Mouse (Mus musculus): ENCODE measurements around the gene Sar1a. TPM values are rescaled to one million over a fixed set of nuclear protein-coding genes. Genes with fewer than 3 reads are reported as not detected.

Gene Sar1a
- polyA plus RNA-seq, 1 experiment from 2014 or later = 166 TPM

DNA sequence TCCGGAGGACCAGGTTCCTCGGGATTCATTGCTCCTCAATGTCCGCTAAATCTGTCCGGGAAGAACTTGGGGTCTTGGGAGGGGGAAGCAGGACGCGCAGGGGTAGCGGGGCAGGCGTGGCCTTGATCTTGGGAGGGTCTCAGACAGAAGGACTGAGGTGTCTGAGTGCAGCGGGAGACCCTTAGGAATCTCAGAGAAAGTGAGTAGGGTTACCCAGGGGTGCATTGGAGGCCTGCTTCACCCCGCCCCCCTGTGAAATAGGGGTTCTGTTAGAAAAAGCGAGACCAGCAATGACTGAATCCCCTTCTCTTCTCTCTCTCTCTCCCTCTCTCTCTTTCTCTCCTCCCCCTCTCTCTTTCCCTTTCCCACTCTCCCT lies 35.4 kb downstream of the Sar1a start:
- no peak for ATAC-seq (replicated peaks; ENCODE audit: low FRiP score)
- 5% methylated on average over 11 of the region's 11 CpGs for WGBS
- H3K4me3 ChIP-seq (ENCODE audit: low read depth, low read length) = peak overlapping the region; percentile 56
- H3K9ac ChIP-seq (ENCODE audit: low read depth, low read length) = peak overlapping the region; percentile 39
- no peaks in the 10 kb centered on the region for H3K36me3 ChIP-seq (ENCODE audit: control insufficient read depth, insufficient read depth, low read length)
- no peaks in the 10 kb centered on the region for H3K27me3 ChIP-seq (replicated peaks; ENCODE audit: control insufficient read depth, insufficient read depth, low read length)
- H3K4me2 ChIP-seq = peak overlapping the region; percentile 87
- no peak for DNase-seq (ENCODE audit: low spot score)
- no peaks in the 10 kb centered on the region for H3K9me3 ChIP-seq (ENCODE audit: control insufficient read depth, low read length)
- peaks cover 5% of the 10 kb centered on the region; the same call in 1 of the 2 replicates for H3K4me1 ChIP-seq (replicated peaks; ENCODE audit: control insufficient read depth, insufficient read depth, low read length)
- no peak overlapping the region for H3K27ac ChIP-seq (ENCODE audit: low read depth, low read length)

- H3K9me3 ChIP-seq (ENCODE audit: control insufficient read depth, low read length) = no peaks in the 10 kb centered on the region
- H3K9ac ChIP-seq (ENCODE audit: low read depth, low read length) = no peak overlapping the region
- 71% methylated on average over 7 of the region's 7 CpGs for WGBS
- H3K4me1 ChIP-seq (replicated peaks; ENCODE audit: control insufficient read depth, insufficient read depth, low read length) = peaks cover 5% of the 10 kb centered on the region; the same call in 1 of the 2 replicates
- peak overlapping the region; percentile 87 for H3K4me2 ChIP-seq
- DNase-seq (ENCODE audit: low spot score) (no peak), ATAC-seq (replicated peaks; ENCODE audit: low FRiP score) (no peak)
- H3K27me3 ChIP-seq (replicated peaks; ENCODE audit: control insufficient read depth, insufficient read depth, low read length) = no peaks in the 10 kb centered on the region
- H3K36me3 ChIP-seq (ENCODE audit: control insufficient read depth, insufficient read depth, low read length) = no peaks in the 10 kb centered on the region
- no peak overlapping the region for H3K27ac ChIP-seq (ENCODE audit: low read depth, low read length)
- peak overlapping the region; percentile 56 for H3K4me3 ChIP-seq (ENCODE audit: low read depth, low read length)
Measured at GRCm38 (mm10) chr10:61715996-61716864, 36.1 kb downstream of the Sar1a start.

DNA sequence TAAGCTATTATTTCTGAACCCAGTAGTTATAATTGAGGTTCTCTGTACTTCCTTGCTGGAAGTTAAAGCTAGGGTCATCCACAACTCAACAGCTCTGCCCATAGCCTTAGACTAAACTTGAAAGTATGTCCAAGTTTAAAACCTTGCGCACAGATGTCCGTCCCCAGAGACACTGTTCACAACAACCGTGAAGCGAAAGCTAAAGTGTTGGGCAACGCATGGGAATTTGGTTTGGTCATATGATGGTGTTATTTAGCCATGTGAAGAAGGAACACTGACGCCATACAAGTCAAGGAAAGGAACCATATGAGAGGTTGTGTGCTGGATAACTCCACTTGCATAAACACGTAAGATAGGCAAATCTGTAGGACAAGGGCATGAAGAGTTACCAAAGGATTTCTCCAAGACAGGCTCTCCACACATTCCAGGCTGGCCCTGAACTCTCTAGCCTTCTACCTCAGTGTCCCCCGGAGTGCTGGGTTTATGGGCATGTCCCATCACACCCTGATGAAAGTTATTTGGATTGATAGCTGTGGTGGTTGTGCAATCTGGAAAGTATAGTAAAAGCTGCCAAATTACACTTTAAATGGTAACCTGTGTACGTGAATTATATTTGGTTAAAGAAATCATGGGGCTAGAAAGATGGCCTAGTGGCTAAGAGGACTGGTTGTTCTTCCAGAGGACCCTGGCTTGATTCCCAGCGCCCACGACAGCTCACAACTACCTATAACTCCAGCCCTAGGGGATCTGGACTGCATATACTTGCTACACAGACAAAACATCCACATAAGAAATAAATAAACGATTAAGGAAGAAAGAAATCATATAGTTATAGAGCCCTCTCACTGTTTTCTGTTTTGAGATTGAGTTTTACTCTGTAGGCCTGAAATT lies 37.6 kb downstream of the Sar1a start:
- no peak overlapping the region for H3K27ac ChIP-seq (ENCODE audit: low read depth, low read length)
- no peaks in the 10 kb centered on the region for H3K27me3 ChIP-seq (replicated peaks; ENCODE audit: control insufficient read depth, insufficient read depth, low read length)
- no peaks in the 10 kb centered on the region for H3K9me3 ChIP-seq (ENCODE audit: control insufficient read depth, low read length)
- H3K36me3 ChIP-seq (ENCODE audit: control insufficient read depth, insufficient read depth, low read length) = no peaks in the 10 kb centered on the region
- H3K4me3 ChIP-seq (ENCODE audit: low read depth, low read length) = no peak overlapping the region
- H3K4me1 ChIP-seq (replicated peaks; ENCODE audit: control insufficient read depth, insufficient read depth, low read length) = peaks cover 5% of the 10 kb centered on the region; the same call in 1 of the 2 replicates
- no peak overlapping the region for H3K9ac ChIP-seq (ENCODE audit: low read depth, low read length)
- H3K4me2 ChIP-seq = no peak overlapping the region
- WGBS = 86% methylated on average over 12 of the region's 12 CpGs
- DNase-seq (ENCODE audit: low spot score) (no peak), ATAC-seq (replicated peaks; ENCODE audit: low FRiP score) (no peak)

DNA sequence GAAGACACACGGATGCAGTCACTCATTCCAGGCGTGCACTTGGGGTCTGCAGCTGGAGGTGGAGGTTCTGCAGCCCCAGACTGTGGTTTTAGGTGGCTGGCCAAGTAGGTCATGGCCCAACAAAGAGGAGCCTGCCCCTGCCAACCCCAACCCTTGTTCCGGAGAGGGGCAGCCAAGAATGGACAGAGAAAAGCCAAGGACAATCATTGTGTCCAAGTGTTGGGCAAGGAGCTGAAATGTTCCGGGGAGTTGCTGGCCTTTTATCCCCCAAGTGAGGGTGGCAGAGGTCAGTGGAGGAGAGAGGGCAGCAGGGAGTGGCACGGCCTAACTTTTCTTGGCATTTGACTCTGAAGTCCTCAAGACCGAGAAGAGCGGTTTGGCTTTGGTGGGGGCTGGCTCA lies 40.2 kb downstream of the Sar1a start:
- H3K4me1 ChIP-seq (replicated peaks; ENCODE audit: control insufficient read depth, insufficient read depth, low read length) = peaks cover 5% of the 10 kb centered on the region; the same call in 1 of the 2 replicates
- H3K27ac ChIP-seq (ENCODE audit: low read depth, low read length) = no peak overlapping the region
- no peaks in the 10 kb centered on the region for H3K27me3 ChIP-seq (replicated peaks; ENCODE audit: control insufficient read depth, insufficient read depth, low read length)
- H3K4me2 ChIP-seq = no peak overlapping the region
- ATAC-seq (replicated peaks; ENCODE audit: low FRiP score) (no peak), DNase-seq (ENCODE audit: low spot score) (no peak)
- WGBS = 82% methylated on average over 7 of the region's 7 CpGs
- no peaks in the 10 kb centered on the region for H3K9me3 ChIP-seq (ENCODE audit: control insufficient read depth, low read length)
- no peaks in the 10 kb centered on the region for H3K36me3 ChIP-seq (ENCODE audit: control insufficient read depth, insufficient read depth, low read length)
- no peak overlapping the region for H3K9ac ChIP-seq (ENCODE audit: low read depth, low read length)
- no peak overlapping the region for H3K4me3 ChIP-seq (ENCODE audit: low read depth, low read length)

DNA sequence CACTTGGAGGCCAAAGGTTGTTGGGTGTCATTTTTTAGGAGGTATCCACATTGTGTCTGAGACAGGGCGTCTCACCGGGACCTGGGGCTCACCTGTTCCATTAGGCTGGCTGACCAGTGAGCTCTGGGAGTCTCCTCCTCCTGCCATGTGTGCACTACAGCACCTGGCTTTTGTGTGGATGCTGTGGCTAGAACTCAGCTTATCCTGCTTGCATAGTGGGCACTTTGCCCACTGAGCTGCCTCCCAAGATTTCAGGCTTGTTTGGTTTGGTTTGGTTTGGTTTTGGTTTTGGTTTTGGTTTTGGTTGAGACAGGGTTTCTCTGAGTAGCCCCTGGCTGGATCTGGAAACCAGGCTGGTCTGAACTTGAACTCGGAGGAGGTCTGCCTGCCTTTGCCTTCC lies 42.1 kb downstream of the Sar1a start:
- no peak overlapping the region for H3K27ac ChIP-seq (ENCODE audit: low read depth, low read length)
- no peaks in the 10 kb centered on the region for H3K27me3 ChIP-seq (replicated peaks; ENCODE audit: control insufficient read depth, insufficient read depth, low read length)
- H3K4me3 ChIP-seq (ENCODE audit: low read depth, low read length) = no peak overlapping the region
- ATAC-seq (replicated peaks; ENCODE audit: low FRiP score) (no peak), DNase-seq (ENCODE audit: low spot score) (no peak)
- 71% methylated on average over 3 of the region's 3 CpGs for WGBS
- no peak overlapping the region for H3K9ac ChIP-seq (ENCODE audit: low read depth, low read length)
- H3K36me3 ChIP-seq (ENCODE audit: control insufficient read depth, insufficient read depth, low read length) = no peaks in the 10 kb centered on the region
- no peaks in the 10 kb centered on the region for H3K9me3 ChIP-seq (ENCODE audit: control insufficient read depth, low read length)
- H3K4me1 ChIP-seq (replicated peaks; ENCODE audit: control insufficient read depth, insufficient read depth, low read length) = no peaks in the 10 kb centered on the region
- no peak overlapping the region for H3K4me2 ChIP-seq

GRCm38 (mm10) chr10:61723271-61723670 lies 43.2 kb downstream of the Sar1a start:
- Histone ChIP-seq H3K27ac (ENCODE audit: low read depth, low read length) (no peak overlapping the region), H3K4me2 (no peak overlapping the region), H3K4me3 (ENCODE audit: low read depth, low read length) (no peak overlapping the region), H3K27me3 (replicated peaks; ENCODE audit: control insufficient read depth, insufficient read depth, low read length) (no peaks in the 10 kb centered on the region), H3K9me3 (ENCODE audit: control insufficient read depth, low read length) (no peaks in the 10 kb centered on the region), H3K4me1 (replicated peaks; ENCODE audit: control insufficient read depth, insufficient read depth, low read length) (no peaks in the 10 kb centered on the region), H3K9ac (ENCODE audit: low read depth, low read length) (no peak overlapping the region), H3K36me3 (ENCODE audit: control insufficient read depth, insufficient read depth, low read length) (no peaks in the 10 kb centered on the region)
- ATAC-seq (replicated peaks; ENCODE audit: low FRiP score) (no peak), DNase-seq (ENCODE audit: low spot score) (no peak)
- 71% methylated on average over 6 of the region's 6 CpGs for WGBS

DNA sequence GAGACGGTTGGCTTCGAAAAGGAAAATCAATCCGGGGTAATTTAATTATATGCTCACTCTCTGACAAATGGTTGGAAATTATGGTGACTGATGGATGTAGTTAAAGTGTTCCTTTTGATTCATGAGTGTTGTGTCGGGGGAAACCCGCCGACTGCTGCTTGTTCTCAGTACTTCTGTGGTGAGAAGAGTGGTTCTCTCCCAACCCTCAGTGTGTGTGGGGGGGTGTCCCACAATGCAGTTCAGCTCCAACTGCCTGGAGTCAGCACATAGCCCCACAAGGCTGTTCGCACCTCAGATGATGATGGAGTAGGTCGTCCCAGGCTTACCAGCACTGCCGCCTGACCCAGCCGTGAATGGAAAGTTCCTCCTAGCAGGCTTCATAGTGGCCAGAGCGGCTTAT lies 49.1 kb downstream of the Sar1a start:
- Histone ChIP-seq H3K27ac (ENCODE audit: low read depth, low read length) (no peak overlapping the region), H3K4me3 (ENCODE audit: low read depth, low read length) (no peak overlapping the region), H3K4me2 (no peak overlapping the region), H3K9me3 (ENCODE audit: control insufficient read depth, low read length) (no peaks in the 10 kb centered on the region), H3K36me3 (ENCODE audit: control insufficient read depth, insufficient read depth, low read length) (0 out of 2 replicates have a peak, but pooled peaks cover 2% of the 10 kb centered on the region), H3K9ac (ENCODE audit: low read depth, low read length) (no peak overlapping the region), H3K4me1 (replicated peaks; ENCODE audit: control insufficient read depth, insufficient read depth, low read length) (no peaks in the 10 kb centered on the region), H3K27me3 (replicated peaks; ENCODE audit: control insufficient read depth, insufficient read depth, low read length) (no peaks in the 10 kb centered on the region)
- WGBS = 65% methylated on average over 11 of the region's 11 CpGs
- DNase-seq (ENCODE audit: low spot score) = no peak
- no peak for ATAC-seq (replicated peaks; ENCODE audit: low FRiP score)

GRCm38 (mm10) chr10:61730171-61730570 lies 50.1 kb downstream of the Sar1a start:
- Histone ChIP-seq H3K36me3 (ENCODE audit: control insufficient read depth, insufficient read depth, low read length) (0 out of 2 replicates have a peak, but pooled peaks cover 2% of the 10 kb centered on the region), H3K27me3 (replicated peaks; ENCODE audit: control insufficient read depth, insufficient read depth, low read length) (no peaks in the 10 kb centered on the region), H3K9ac (ENCODE audit: low read depth, low read length) (no peak overlapping the region), H3K27ac (ENCODE audit: low read depth, low read length) (no peak overlapping the region), H3K9me3 (ENCODE audit: control insufficient read depth, low read length) (no peaks in the 10 kb centered on the region), H3K4me1 (replicated peaks; ENCODE audit: control insufficient read depth, insufficient read depth, low read length) (no peaks in the 10 kb centered on the region), H3K4me3 (ENCODE audit: low read depth, low read length) (no peak overlapping the region), H3K4me2 (no peak overlapping the region)
- ATAC-seq (replicated peaks; ENCODE audit: low FRiP score) (no peak), DNase-seq (ENCODE audit: low spot score) (no peak)
- 91% methylated on average over 6 of the region's 6 CpGs for WGBS

Measured in liver, embryonic 11.5 days (tissue).